Comparison of ENCODE assay signal across 9 mouse cellular contexts in the genomic region with DNA sequence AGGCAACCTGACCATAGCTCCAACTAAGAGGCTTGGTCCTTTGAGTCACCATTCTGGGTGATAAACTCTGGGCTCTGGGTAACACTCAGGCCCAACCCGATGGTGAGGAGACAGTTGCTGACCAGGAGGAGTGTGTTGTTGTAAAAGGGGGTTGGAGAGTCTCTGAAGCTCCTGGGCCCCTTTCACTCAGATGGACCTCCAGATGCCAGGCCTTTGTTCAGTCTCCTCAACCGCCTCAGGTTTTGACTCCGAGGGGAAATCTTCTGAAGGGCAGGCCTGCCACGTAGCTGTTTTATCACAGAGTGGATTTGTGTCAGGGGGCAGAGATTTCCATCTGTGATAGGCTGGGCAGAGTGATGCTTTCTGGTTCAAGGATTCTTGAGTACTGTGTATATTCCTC. TPM values are rescaled to one million over a fixed set of nuclear protein-coding genes. Genes with fewer than 3 reads are reported as not detected.
DNase-seq lines count a peak whose midpoint lies in the region; TF ChIP-seq lines count a peak whose summit lies in the region.
"Had no signal": no experiment of that assay in that cellular context is flagged by ENCODE, and none has a peak within 500 bp of the region (broad histone marks: within the 10 kb centered on the region; RNA-seq: fewer than 3 reads in every experiment).

No protein-coding gene starts in this region.

- H3K4me1 ChIP-seq in cerebellum, adult 2 months (ENCODE audit: control insufficient read depth, insufficient read depth, low read length), result peaks cover 52% of the 10 kb centered on the region
- H3K4me1 ChIP-seq in midbrain, embryonic 10.5 days, result peaks cover 100% of the 10 kb centered on the region

- no peak for TF ChIP-seq POLR2A in cerebellum, adult 2 months (IDR thresholded peaks at IDR 0.05; ENCODE audit: borderline replicate concordance, insufficient read depth, low read length)

- no peaks in the 10 kb centered on the region for H3K9me3 ChIP-seq in midbrain, embryonic 10.5 days (replicated peaks)

- 55% methylated on average over 4 of the region's 4 CpGs for WGBS in cerebellum, adult 2 months
- 8% methylated on average over 4 of the region's 4 CpGs for WGBS in midbrain, embryonic 10.5 days

- H3K36me3 ChIP-seq in midbrain, embryonic 10.5 days, result no peaks in the 10 kb centered on the region

- H3K27ac ChIP-seq in cerebellum, adult 2 months (ENCODE audit: insufficient read depth, low read length), result peak overlapping the region; percentile 53; the same call in 1 of the 2 replicates
- peak overlapping the region; percentile 97 for H3K27ac ChIP-seq in midbrain, embryonic 10.5 days (replicated peaks)

- no peak for TF ChIP-seq CTCF in cerebellum, adult 2 months (IDR thresholded peaks at IDR 0.05; ENCODE audit: borderline replicate concordance, insufficient read depth, low read depth, low read length)

- H3K4me3 ChIP-seq in cerebellum, adult 2 months (replicated peaks; ENCODE audit: insufficient read depth, low read depth, low read length), result no peak overlapping the region
- H3K4me3 ChIP-seq in midbrain, embryonic 10.5 days, result peak overlapping the region; percentile 39

- no peaks in the 10 kb centered on the region for H3K27me3 ChIP-seq in cerebellum, adult 2 months (ENCODE audit: control insufficient read depth, insufficient read depth, low read length)
- H3K27me3 ChIP-seq in midbrain, embryonic 10.5 days (ENCODE audit: low read depth, poor library complexity, severe bottlenecking), result peaks cover 6% of the 10 kb centered on the region; the same call in 1 of the 2 replicates

- DNase-seq in cerebellum, adult 2 months, result no peak
- DNase-seq in cerebellum, adult 9-10 months, result no peak
- peak; percentile 57 for DNase-seq in retina, postnatal 1 day
- no peak for DNase-seq in retina, embryonic 14.5 days (ENCODE audit: low spot score)
- DNase-seq in midbrain, embryonic 10.5 days (ENCODE audit: low spot score), result no peak
- DNase-seq in yolk sac, embryonic 10.5 days (ENCODE audit: low spot score), result no peak
- DNase-seq in thymus, postnatal 14 days, result no peak
- DNase-seq in layer of hippocampus, adult 18-20 months (ENCODE audit: low spot score in 2 of 2), result no peak
- DNase-seq: heart, postnatal 14 days had no signal

RNA-seq across cellular contexts. Expression of a gene that starts 38.9 kb away (rescaled TPM):
- 1.9 and 2.4 TPM in 2 replicates for polyA plus RNA-seq in cerebellum, adult 2 months (2012; rRNA removed)
- 0.10 and 0.24 TPM in 2 replicates for polyA plus RNA-seq in midbrain, embryonic 10.5 days (2016; fragmentation: Nextera tagmentation; extraction: Ambion mirVana)
- total RNA-seq in layer of hippocampus, adult 18-20 months (2021), result under 1 TPM; 0.28 to 0.35 TPM
